Mouse (Mus musculus) G1E (cell line): ENCODE data around the gene Myh10. TPM values are rescaled to one million over a fixed set of nuclear protein-coding genes. Genes with fewer than 3 reads are reported as not detected.

Experiments
- ATAC-seq: 2 replicates; pipeline ENCODE4 v1.8.0; 2016; ENCODE audit warnings: mild to moderate bottlenecking; ENCODE audit not compliant: insufficient number of reproducible peaks, poor library complexity, low FRiP score, severe bottlenecking; ENCODE audit errors: extremely low read depth
- DNase-seq: peaks from one replicate; pipeline ENCODE4 v3.0.0; 2012; ENCODE audit warnings: low spot score
- H3K27me3 ChIP-seq: 2 replicates; pipeline ENCODE4 v1.6.1; 2012; ENCODE audit warnings: mild to moderate bottlenecking, low read length, inconsistent platforms; ENCODE audit not compliant: insufficient read depth
- H3K36me3 ChIP-seq: replicated peaks from 2 replicates; pipeline ENCODE3; 2012; ENCODE audit warnings: mild to moderate bottlenecking, inconsistent platforms
- H3K4me1 ChIP-seq: 2 replicates; pipeline ENCODE4 v1.6.1; 2012; ENCODE audit warnings: low read depth, low read length, inconsistent platforms, mixed read lengths; ENCODE audit not compliant: insufficient read depth
- H3K4me3 ChIP-seq: 2 replicates; pipeline ENCODE4 v1.5.1; 2012; ENCODE audit warnings: low read depth, mild to moderate bottlenecking, inconsistent platforms, low read length, moderate library complexity, mixed read lengths
- H3K9me3 ChIP-seq: replicated peaks from 2 replicates; pipeline ENCODE4 v1.6.1; 2012; ENCODE audit warnings: inconsistent platforms
- CTCF ChIP-seq: IDR thresholded peaks from 2 replicates; pipeline ENCODE4 v1.5.1; 2012; ENCODE audit warnings: low read depth, low read length, inconsistent platforms, mixed read lengths
- GATA1 ChIP-seq: IDR thresholded peaks from 2 replicates; pipeline ENCODE4 v1.6.1; 2012; ENCODE audit warnings: borderline replicate concordance, low read length, inconsistent platforms, mixed read lengths
- GATA2 ChIP-seq: IDR thresholded peaks from 2 replicates; pipeline ENCODE4 v1.6.1; 2012; ENCODE audit warnings: low read depth, low read length, inconsistent platforms, borderline replicate concordance
- POLR2AphosphoS5 ChIP-seq: IDR thresholded peaks from 2 replicates; pipeline ENCODE4 v1.6.1; 2012; ENCODE audit warnings: low read depth, low read length, inconsistent platforms; ENCODE audit not compliant: insufficient replicate concordance
- TAL1 ChIP-seq: conservative IDR thresholded peaks from 2 replicates; pipeline ENCODE4 v1.6.1; 2012; ENCODE audit warnings: low read depth, low read length, inconsistent platforms, mixed read lengths
- polyA plus RNA-seq: library from polyadenylated mRNA; stranded (reverse); fragments of >175 nt; gene quantifications from 2 replicates; pipeline ENCODE4 v1.2.3, GENCODE M21; 2012
- total RNA-seq, 2 experiments: library from RNA; stranded (forward) in 1 of 2; stranded (reverse) in 1 of 2; fragments of 200-1000 nt in 1 of 2; fragments of >200 nt in 1 of 2; fragmentation: Nextera tagmentation in 1 of 2; gene quantifications; 2 replicates each; pipeline ENCODE4 v1.2.3; 2014 to 2017

The Myh10 gene
- total and polyA plus RNA-seq, 3 experiments, result 0.03 to 4.9 (median 0.49) TPM

DNA sequence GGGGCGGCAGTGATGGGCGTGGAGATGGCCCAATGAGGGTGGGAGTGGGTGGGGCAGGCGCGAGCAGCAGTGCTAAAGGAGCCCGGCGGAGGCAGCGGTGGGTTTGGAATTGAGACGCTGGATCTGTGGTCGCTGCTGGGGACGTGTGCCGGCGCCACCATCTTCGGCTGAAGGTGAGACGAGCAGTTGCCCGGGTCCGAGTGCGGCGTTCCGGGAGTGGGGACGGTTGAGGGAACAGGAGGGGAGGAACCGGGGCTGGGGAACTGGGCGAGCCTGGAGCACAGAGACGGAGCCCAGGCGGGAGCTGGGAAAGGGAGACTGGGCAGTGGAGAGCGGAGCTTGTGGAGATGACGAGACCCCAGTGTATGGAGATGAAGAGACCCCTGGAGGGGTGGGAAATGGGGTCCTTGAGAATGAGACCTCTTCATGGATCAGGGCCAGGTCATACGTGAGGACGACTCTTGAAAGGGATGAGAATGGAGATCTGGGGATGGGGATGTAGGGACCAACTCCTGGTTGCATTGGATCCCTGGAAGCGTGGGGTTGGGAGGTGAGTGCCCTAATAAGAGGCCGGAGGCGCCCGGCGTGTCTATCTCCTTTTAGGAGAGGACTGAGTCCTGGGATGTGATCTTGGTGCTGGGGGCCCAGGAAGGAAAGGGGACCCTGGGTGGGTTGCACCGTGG is 792 bp downstream of the Myh10 start:
- Histone ChIP-seq H3K9me3 (no peaks in the 10 kb centered on the region), H3K36me3 (no peaks in the 10 kb centered on the region), H3K27me3 (peaks cover 26% of the 10 kb centered on the region), H3K4me3 (no peak overlapping the region), H3K4me1 (no peaks in the 10 kb centered on the region)
- no peak for TF ChIP-seq GATA2
- TF ChIP-seq POLR2AphosphoS5, result no peak
- no peak for TF ChIP-seq CTCF
- no peak for TF ChIP-seq TAL1
- no peak for TF ChIP-seq GATA1
- ATAC-seq, result no peak
- no peak for DNase-seq

GRCm38 (mm10) chr11:68692693-68693446 is 1.5 kb downstream of the Myh10 start:
- Histone ChIP-seq H3K36me3 (no peaks in the 10 kb centered on the region), H3K4me3 (no peak overlapping the region), H3K27me3 (peaks cover 26% of the 10 kb centered on the region), H3K4me1 (no peaks in the 10 kb centered on the region), H3K9me3 (no peaks in the 10 kb centered on the region)
- ATAC-seq (no peak), DNase-seq (no peak)
- TF ChIP-seq POLR2AphosphoS5 (no peak), GATA2 (no peak), TAL1 (no peak), CTCF (no peak), GATA1 (no peak)

GRCm38 (mm10) chr11:68693447-68694040 is 2.2 kb downstream of the Myh10 start:
- no peak for TF ChIP-seq POLR2AphosphoS5
- no peak for TF ChIP-seq GATA1
- TF ChIP-seq TAL1, result no peak
- no peak for TF ChIP-seq GATA2
- no peak for TF ChIP-seq CTCF
- Histone ChIP-seq H3K4me1 (no peaks in the 10 kb centered on the region), H3K36me3 (no peaks in the 10 kb centered on the region), H3K4me3 (no peak overlapping the region), H3K27me3 (peaks cover 26% of the 10 kb centered on the region), H3K9me3 (no peaks in the 10 kb centered on the region)
- DNase-seq (no peak), ATAC-seq (no peak)

DNA sequence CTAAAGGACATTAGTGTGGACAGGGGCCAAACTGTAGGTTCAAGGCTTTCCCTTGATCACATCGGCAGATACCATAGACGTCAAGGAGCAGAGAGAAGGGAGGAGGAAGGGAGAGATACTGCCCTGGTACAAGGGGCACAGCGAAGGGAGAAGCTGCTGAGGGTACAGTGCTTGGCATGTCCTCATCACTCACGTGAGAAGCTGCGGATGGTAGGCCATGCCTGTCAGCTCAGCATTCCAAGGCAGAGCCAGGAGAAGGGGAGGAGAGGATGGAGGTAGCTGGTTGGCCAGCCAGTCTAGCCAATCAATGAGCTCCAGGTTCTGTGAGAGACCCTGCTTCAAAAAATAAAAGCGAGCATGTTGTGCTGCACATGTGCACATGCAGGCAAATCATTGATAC is 11.0 kb downstream of the Myh10 start:
- Histone ChIP-seq H3K4me1 (no peaks in the 10 kb centered on the region; the same call in 1 of the 2 replicates), H3K4me3 (no peak overlapping the region), H3K27me3 (no peaks in the 10 kb centered on the region), H3K36me3 (no peaks in the 10 kb centered on the region), H3K9me3 (no peaks in the 10 kb centered on the region)
- TF ChIP-seq POLR2AphosphoS5 (no peak), TAL1 (no peak), GATA1 (no peak), CTCF (no peak), GATA2 (no peak)
- no peak for DNase-seq
- ATAC-seq, result no peak

DNA sequence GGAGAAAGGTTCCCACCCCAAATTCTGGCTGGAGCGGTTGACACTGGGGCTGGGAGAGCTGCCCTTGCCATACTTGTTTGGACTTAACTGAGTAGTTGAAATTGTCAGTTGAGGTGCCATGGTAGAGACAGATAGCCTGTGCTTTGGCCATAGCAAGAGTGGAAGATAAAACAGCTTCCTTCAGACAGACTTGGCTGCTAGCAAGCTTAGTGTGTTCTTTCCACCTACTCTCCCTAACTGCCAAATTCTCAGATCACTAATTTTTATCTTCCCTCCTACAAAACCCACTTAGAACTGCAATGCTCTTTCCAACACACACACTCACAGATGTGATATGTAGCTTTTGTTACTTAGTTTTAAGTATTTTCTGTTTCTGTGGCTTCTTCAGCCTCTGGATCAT is 12.0 kb downstream of the Myh10 start:
- ATAC-seq, result no peak
- DNase-seq, result no peak
- TF ChIP-seq TAL1 (no peak), GATA1 (no peak), GATA2 (no peak), CTCF (no peak), POLR2AphosphoS5 (no peak)
- H3K9me3 ChIP-seq, result no peaks in the 10 kb centered on the region
- H3K36me3 ChIP-seq, result no peaks in the 10 kb centered on the region
- H3K27me3 ChIP-seq, result no peaks in the 10 kb centered on the region
- no peak overlapping the region for H3K4me3 ChIP-seq
- no peaks in the 10 kb centered on the region; the same call in 1 of the 2 replicates for H3K4me1 ChIP-seq

GRCm38 (mm10) chr11:68704258-68704657 is 12.9 kb downstream of the Myh10 start:
- Histone ChIP-seq H3K4me3 (no peak overlapping the region), H3K27me3 (no peaks in the 10 kb centered on the region), H3K4me1 (no peaks in the 10 kb centered on the region; the same call in 1 of the 2 replicates), H3K36me3 (no peaks in the 10 kb centered on the region), H3K9me3 (no peaks in the 10 kb centered on the region)
- no peak for ATAC-seq
- DNase-seq, result no peak
- TF ChIP-seq POLR2AphosphoS5, result no peak
- no peak for TF ChIP-seq TAL1
- TF ChIP-seq GATA2, result no peak
- no peak for TF ChIP-seq CTCF
- TF ChIP-seq GATA1, result no peak
